Mouse (Mus musculus) megakaryocyte, embryonic 14.5 days (primary cell): ENCODE data around the gene 1700102P08Rik. TPM values are rescaled to one million over a fixed set of nuclear protein-coding genes. Genes with fewer than 3 reads are reported as not detected.

Source experiments
- H3K27me3 ChIP-seq: replicated peaks from 2 replicates; pipeline ENCODE3; 2012; ENCODE audit warnings: inconsistent platforms
- H3K36me3 ChIP-seq: replicated peaks from 2 replicates; pipeline ENCODE3; 2012; ENCODE audit warnings: low read length, inconsistent platforms, mixed read lengths
- H3K4me1 ChIP-seq: 2 replicates; pipeline ENCODE4 v1.6.1; 2012; ENCODE audit warnings: inconsistent platforms
- H3K4me3 ChIP-seq: replicated peaks from 2 replicates; pipeline ENCODE3; 2012; ENCODE audit warnings: moderate library complexity, mild to moderate bottlenecking, inconsistent platforms
- H3K9me3 ChIP-seq: 2 replicates; pipeline ENCODE4 v1.6.1; 2012; ENCODE audit warnings: inconsistent platforms
- FLI1 ChIP-seq: IDR thresholded peaks from 2 replicates; pipeline ENCODE4 v1.6.1; 2012; ENCODE audit warnings: low read length, inconsistent platforms, mixed read lengths
- GATA1 ChIP-seq: IDR thresholded peaks from 3 replicates; pipeline ENCODE4 v1.6.1; 2012; ENCODE audit warnings: mixed read lengths, low read length, inconsistent platforms, borderline replicate concordance
- polyA plus RNA-seq: library from polyadenylated mRNA; stranded (reverse); fragments of >175 nt; gene quantifications from 2 replicates; pipeline ENCODE4 v1.2.3, GENCODE M21; 2012; ENCODE audit warnings: low replicate concordance; ENCODE audit not compliant: insufficient read depth

1700102P08Rik gene
- polyA plus RNA-seq, 1 experiment, result 0.30 TPM

DNA sequence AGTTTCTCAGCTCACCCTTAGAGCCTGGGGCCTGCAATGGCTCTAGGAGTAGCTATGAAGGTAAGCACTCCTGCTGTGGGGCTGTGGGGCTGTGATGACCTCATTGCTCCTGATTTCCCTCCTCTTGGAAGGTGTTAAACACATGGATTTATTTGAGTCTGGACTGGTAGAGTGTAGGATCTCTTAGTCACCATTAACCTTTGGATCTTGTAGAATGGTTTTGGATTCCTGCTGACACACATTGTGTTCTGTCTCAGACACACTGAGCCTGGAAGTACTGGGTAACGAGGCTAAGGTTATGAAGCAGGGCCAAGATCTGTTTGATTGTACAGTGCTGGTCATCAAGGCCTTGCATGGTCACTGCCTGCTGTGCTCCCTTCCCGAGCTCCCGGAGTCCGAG lies 13.3 kb upstream of the 1700102P08Rik start:
- peaks cover 96% of the 10 kb centered on the region for H3K36me3 ChIP-seq
- no peaks in the 10 kb centered on the region for H3K27me3 ChIP-seq
- TF ChIP-seq GATA1 (no peak), FLI1 (no peak)
- no peak overlapping the region for H3K4me3 ChIP-seq
- H3K4me1 ChIP-seq, result no peaks in the 10 kb centered on the region
- no peaks in the 10 kb centered on the region for H3K9me3 ChIP-seq

GRCm38 (mm10) chr9:108381382-108381781 lies 11.2 kb upstream of the 1700102P08Rik start:
- TF ChIP-seq FLI1, result no peak
- no peak for TF ChIP-seq GATA1
- H3K9me3 ChIP-seq, result no peaks in the 10 kb centered on the region
- peaks cover 96% of the 10 kb centered on the region for H3K36me3 ChIP-seq
- no peak overlapping the region for H3K4me3 ChIP-seq
- no peaks in the 10 kb centered on the region for H3K27me3 ChIP-seq
- H3K4me1 ChIP-seq, result no peaks in the 10 kb centered on the region

- Histone ChIP-seq H3K9me3 (no peaks in the 10 kb centered on the region), H3K36me3 (peaks cover 96% of the 10 kb centered on the region), H3K4me1 (no peaks in the 10 kb centered on the region), H3K27me3 (no peaks in the 10 kb centered on the region), H3K4me3 (no peak overlapping the region)
- TF ChIP-seq FLI1 (no peak), GATA1 (no peak)
Measured at GRCm38 (mm10) chr9:108385006-108385405, 7.6 kb upstream of the 1700102P08Rik start.

- H3K27me3 ChIP-seq, result no peaks in the 10 kb centered on the region
- H3K4me1 ChIP-seq, result 0 out of 2 replicates have a peak, but pooled peaks cover 4% of the 10 kb centered on the region
- no peak overlapping the region for H3K4me3 ChIP-seq
- H3K9me3 ChIP-seq, result no peaks in the 10 kb centered on the region
- H3K36me3 ChIP-seq, result peaks cover 96% of the 10 kb centered on the region
- no peak for TF ChIP-seq GATA1
- TF ChIP-seq FLI1, result no peak
Measured at GRCm38 (mm10) chr9:108386816-108387215, 5.8 kb upstream of the 1700102P08Rik start.

DNA sequence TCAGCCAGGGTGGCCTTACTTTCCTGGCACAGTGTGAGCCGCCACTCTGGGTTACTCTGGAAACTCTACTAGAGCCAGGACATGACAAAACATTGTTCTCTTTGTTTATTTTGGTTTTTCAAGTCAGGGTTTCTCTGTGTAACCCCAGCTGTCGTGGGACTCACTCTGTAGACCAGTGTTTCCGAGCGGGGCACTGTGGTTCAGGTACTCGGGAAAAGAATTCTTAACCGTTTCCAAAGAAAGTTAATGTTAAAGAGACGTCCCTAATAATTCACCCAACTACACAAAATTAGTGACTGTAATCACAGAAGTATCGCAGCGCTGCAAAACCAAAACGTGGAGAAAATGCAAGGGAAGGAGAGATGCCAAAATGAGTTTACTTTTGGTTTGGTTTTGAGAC lies 4.0 kb upstream of the 1700102P08Rik start:
- Histone ChIP-seq H3K4me3 (no peak overlapping the region), H3K9me3 (no peaks in the 10 kb centered on the region), H3K27me3 (no peaks in the 10 kb centered on the region), H3K4me1 (0 out of 2 replicates have a peak, but pooled peaks cover 4% of the 10 kb centered on the region), H3K36me3 (peaks cover 96% of the 10 kb centered on the region)
- TF ChIP-seq GATA1, result no peak
- no peak for TF ChIP-seq FLI1

GRCm38 (mm10) chr9:108389220-108389619 lies 3.4 kb upstream of the 1700102P08Rik start:
- Histone ChIP-seq H3K27me3 (no peaks in the 10 kb centered on the region), H3K36me3 (peaks cover 96% of the 10 kb centered on the region), H3K9me3 (no peaks in the 10 kb centered on the region), H3K4me3 (no peak overlapping the region), H3K4me1 (0 out of 2 replicates have a peak, but pooled peaks cover 4% of the 10 kb centered on the region)
- TF ChIP-seq GATA1 (no peak), FLI1 (no peak)

- peaks cover 11% of the 10 kb centered on the region for H3K4me1 ChIP-seq
- no peak for TF ChIP-seq FLI1
- no peak for TF ChIP-seq GATA1
- H3K27me3 ChIP-seq, result no peaks in the 10 kb centered on the region
- no peak overlapping the region for H3K4me3 ChIP-seq
- no peaks in the 10 kb centered on the region for H3K9me3 ChIP-seq
- peaks cover 59% of the 10 kb centered on the region for H3K36me3 ChIP-seq
Measured at GRCm38 (mm10) chr9:108394191-108394590, 1.6 kb downstream of the 1700102P08Rik start.

DNA sequence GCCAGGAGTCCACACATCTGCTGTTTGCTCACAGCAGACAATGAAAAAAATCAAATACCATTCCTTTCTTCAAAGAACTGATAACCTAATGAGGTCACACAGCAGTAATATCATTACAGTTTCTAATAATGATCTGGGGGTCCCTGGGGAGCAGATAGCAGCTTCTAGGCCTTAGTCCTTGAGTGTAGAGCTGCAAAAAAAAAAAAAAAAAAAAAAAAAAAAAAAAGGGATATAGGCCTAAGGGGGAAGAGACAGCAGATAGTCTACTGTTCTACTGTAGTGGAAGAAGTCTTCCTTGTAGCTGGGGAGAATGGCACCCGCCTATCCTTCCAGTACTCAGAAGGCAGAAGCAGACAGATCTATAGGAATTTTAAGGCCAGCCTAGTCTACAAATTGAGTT lies 2.8 kb downstream of the 1700102P08Rik start:
- H3K36me3 ChIP-seq, result peaks cover 48% of the 10 kb centered on the region
- no peaks in the 10 kb centered on the region for H3K27me3 ChIP-seq
- H3K9me3 ChIP-seq, result no peaks in the 10 kb centered on the region
- H3K4me3 ChIP-seq, result no peak overlapping the region
- H3K4me1 ChIP-seq, result peaks cover 11% of the 10 kb centered on the region
- TF ChIP-seq FLI1 (no peak), GATA1 (no peak)

GRCm38 (mm10) chr9:108398324-108398723 lies 5.7 kb downstream of the 1700102P08Rik start:
- H3K36me3 ChIP-seq, result peaks cover 19% of the 10 kb centered on the region
- no peaks in the 10 kb centered on the region for H3K9me3 ChIP-seq
- no peak overlapping the region for H3K4me3 ChIP-seq
- peaks cover 11% of the 10 kb centered on the region for H3K27me3 ChIP-seq
- H3K4me1 ChIP-seq, result peaks cover 15% of the 10 kb centered on the region
- TF ChIP-seq GATA1 (no peak), FLI1 (no peak)

GRCm38 (mm10) chr9:108401186-108401960 lies 8.8 kb downstream of the 1700102P08Rik start:
- no peak for TF ChIP-seq GATA1
- no peak for TF ChIP-seq FLI1
- H3K36me3 ChIP-seq, result peaks cover under 1% of the 10 kb centered on the region
- peaks cover 21% of the 10 kb centered on the region for H3K4me1 ChIP-seq
- peaks cover 19% of the 10 kb centered on the region for H3K27me3 ChIP-seq
- H3K9me3 ChIP-seq, result no peaks in the 10 kb centered on the region
- H3K4me3 ChIP-seq, result no peak overlapping the region

- Histone ChIP-seq H3K9me3 (no peaks in the 10 kb centered on the region), H3K4me1 (peaks cover 24% of the 10 kb centered on the region), H3K4me3 (no peak overlapping the region), H3K36me3 (no peaks in the 10 kb centered on the region), H3K27me3 (peaks cover 22% of the 10 kb centered on the region)
- TF ChIP-seq FLI1 (no peak), GATA1 (no peak)
Measured at GRCm38 (mm10) chr9:108403081-108403480, 10.5 kb downstream of the 1700102P08Rik start.
